Comparison of ENCODE assay signal across 9 mouse cellular contexts in genomic region chr9:80022821-80023220, GRCm38 (mm10). TPM values are rescaled to one million over a fixed set of nuclear protein-coding genes. Genes with fewer than 3 reads are reported as not detected.
A peak's percentile ranks its signal among the peaks of the same experiment; 100 is the strongest.
DNase-seq lines count a peak whose midpoint lies in the region; ATAC-seq and TF ChIP-seq lines count a peak whose summit lies in the region.
"Had no signal": no experiment of that assay in that cellular context is flagged by ENCODE, and none has a peak within 500 bp of the region (broad histone marks: within the 10 kb centered on the region; RNA-seq: fewer than 3 reads in every experiment).

No protein-coding gene starts in this region.

- DNase-seq in ES-CJ7 (ENCODE audit: low read depth, low spot score) (peak; percentile 19), MN1 (ENCODE audit: low spot score) (peak; percentile 75)
- no peak for DNase-seq in c-Kit-positive CD71-positive TER-119-positive erythroid progenitor cells, embryonic 14.5 days (ENCODE audit: low spot score)
- DNase-seq in urinary bladder, postnatal 4 days (ENCODE audit: low spot score in 2 of 2) = no peak
- no peak for DNase-seq in urinary bladder, postnatal 14 days (ENCODE audit: low spot score)
- DNase-seq: kidney, adult 9 months had no signal

- H3K4me1 ChIP-seq in intestine, embryonic 16.5 days (ENCODE audit: control insufficient read depth, insufficient read depth, low read length) = no peaks in the 10 kb centered on the region
- no peaks in the 10 kb centered on the region for H3K4me1 ChIP-seq in intestine, postnatal 0 days (replicated peaks; ENCODE audit: control insufficient read depth, insufficient read depth, low read length)
- H3K4me1 ChIP-seq in heart, embryonic 16.5 days (ENCODE audit: control insufficient read depth, insufficient read depth, low read length) = peaks cover 11% of the 10 kb centered on the region

- H3K27ac ChIP-seq in intestine, embryonic 16.5 days (ENCODE audit: low read length) = no peak overlapping the region
- no peak overlapping the region for H3K27ac ChIP-seq in intestine, postnatal 0 days (ENCODE audit: low read depth, low read length)
- H3K27ac ChIP-seq in heart, embryonic 16.5 days (ENCODE audit: low read length) = peak overlapping the region; percentile 64

- H3K4me2 ChIP-seq in intestine, embryonic 16.5 days (ENCODE audit: low read depth, low read length) = no peak overlapping the region
- H3K4me2 ChIP-seq in intestine, postnatal 0 days (replicated peaks; ENCODE audit: low read depth) = no peak overlapping the region
- no peak overlapping the region for H3K4me2 ChIP-seq in heart, embryonic 16.5 days (ENCODE audit: low read depth, low read length)

- ATAC-seq in intestine, embryonic 16.5 days = 0 out of 2 replicates have a peak, but pooled peaks have one; percentile 23
- ATAC-seq in intestine, postnatal 0 days = no peak
- no peak; the same call in 1 of the 2 replicates for ATAC-seq in heart, embryonic 16.5 days (replicated peaks; ENCODE audit: extremely low read depth, insufficient read depth, low FRiP score)

- no peaks in the 10 kb centered on the region for H3K36me3 ChIP-seq in intestine, embryonic 16.5 days (ENCODE audit: control insufficient read depth, insufficient read depth, low read length)
- H3K36me3 ChIP-seq in intestine, postnatal 0 days (ENCODE audit: control insufficient read depth, insufficient read depth) = no peaks in the 10 kb centered on the region
- H3K36me3 ChIP-seq in heart, embryonic 16.5 days (ENCODE audit: control insufficient read depth, insufficient read depth) = no peaks in the 10 kb centered on the region

- no peak for TF ChIP-seq CTCF in intestine, postnatal 0 days (IDR thresholded peaks at IDR 0.05; ENCODE audit: low read depth)

- WGBS in intestine, embryonic 16.5 days = 59% methylated on average over 8 of the region's 8 CpGs
- 60% methylated on average over 8 of the region's 8 CpGs for WGBS in intestine, postnatal 0 days
- 55% methylated on average over 8 of the region's 8 CpGs for WGBS in heart, embryonic 16.5 days

- H3K27me3 ChIP-seq in intestine, embryonic 16.5 days (replicated peaks; ENCODE audit: control insufficient read depth, insufficient read depth, low read length) = no peaks in the 10 kb centered on the region
- no peaks in the 10 kb centered on the region for H3K27me3 ChIP-seq in intestine, postnatal 0 days (replicated peaks; ENCODE audit: control insufficient read depth, insufficient read depth, low read length)
- H3K27me3 ChIP-seq in heart, embryonic 16.5 days (ENCODE audit: control insufficient read depth, insufficient read depth, low read length) = no peaks in the 10 kb centered on the region

- no peaks in the 10 kb centered on the region for H3K9me3 ChIP-seq in intestine, embryonic 16.5 days (ENCODE audit: control insufficient read depth, low read length)
- H3K9me3 ChIP-seq in intestine, postnatal 0 days (ENCODE audit: control insufficient read depth) = no peaks in the 10 kb centered on the region
- no peaks in the 10 kb centered on the region for H3K9me3 ChIP-seq in heart, embryonic 16.5 days (replicated peaks; ENCODE audit: control insufficient read depth, low read length)

- no peak overlapping the region for H3K9ac ChIP-seq in intestine, embryonic 16.5 days (ENCODE audit: low read depth, low read length)
- no peak overlapping the region for H3K9ac ChIP-seq in intestine, postnatal 0 days (ENCODE audit: low read depth, low read length)
- peak overlapping the region; percentile 10; the same call in 1 of the 2 replicates for H3K9ac ChIP-seq in heart, embryonic 16.5 days (ENCODE audit: low read length)

- H3K4me3 ChIP-seq in intestine, embryonic 16.5 days (ENCODE audit: low read length) = no peak overlapping the region
- H3K4me3 ChIP-seq in intestine, postnatal 0 days (ENCODE audit: low read depth, low read length) = no peak overlapping the region
- H3K4me3 ChIP-seq in heart, embryonic 16.5 days (ENCODE audit: low read length) = no peak overlapping the region

RNA-seq across cellular contexts. Expression of gene Filip1, which starts 10.2 kb away (rescaled TPM):
- 5.5 TPM in 2 replicates for polyA plus RNA-seq in intestine, embryonic 16.5 days (2015; fragmentation: Nextera tagmentation; extraction: Ambion mirVana)
- polyA plus RNA-seq in intestine, postnatal 0 days (2015; fragmentation: Nextera tagmentation; extraction: Ambion mirVana) = 5.3 and 6.7 TPM in 2 replicates
- polyA plus RNA-seq in heart, embryonic 16.5 days (2015; fragmentation: Nextera tagmentation; extraction: Ambion mirVana) = 32.1 and 37.9 TPM in 2 replicates

RNA-seq across cellular contexts. Expression of gene Senp6, which starts 43.9 kb away (rescaled TPM):
- 26.6 and 29.5 TPM in 2 replicates for polyA plus RNA-seq in intestine, embryonic 16.5 days (2015; fragmentation: Nextera tagmentation; extraction: Ambion mirVana)
- polyA plus RNA-seq in intestine, postnatal 0 days (2015; fragmentation: Nextera tagmentation; extraction: Ambion mirVana) = 31.9 and 37.5 TPM in 2 replicates
- polyA plus RNA-seq in heart, embryonic 16.5 days (2015; fragmentation: Nextera tagmentation; extraction: Ambion mirVana) = 30.4 and 32.0 TPM in 2 replicates

Comparison
In these comparisons a context has a peak if more than half of its experiments do, and no peak if none do; other contexts are left out.
1. DNase-seq: peak in ES-CJ7 (single experiment) and MN1 (single experiment); none in c-Kit-positive CD71-positive TER-119-positive erythroid progenitor cells, embryonic 14.5 days (single experiment), urinary bladder, postnatal 4 days (0 of 2) and urinary bladder, postnatal 14 days (single experiment).